Mouse (Mus musculus): ENCODE data around the gene Cln3. TPM values are rescaled to one million over a fixed set of nuclear protein-coding genes. Genes with fewer than 3 reads are reported as not detected.

Gene Cln3
- polyA plus RNA-seq, 1 experiment = 4.5 TPM

- Histone ChIP-seq H3ac (ENCODE audit: control insufficient read depth, insufficient read length, low read depth) (no peak overlapping the region), H3K36me3 (ENCODE audit: control insufficient read depth, insufficient read depth) (no peaks in the 10 kb centered on the region), H3K27me3 (ENCODE audit: control insufficient read depth, insufficient read depth, insufficient read length) (no peaks in the 10 kb centered on the region), H3K79me3 (ENCODE audit: low read depth) (peaks cover 2% of the 10 kb centered on the region), H3K4me3 (ENCODE audit: insufficient read depth, poor library complexity, severe bottlenecking) (no peak overlapping the region), H3K79me2 (ENCODE audit: control insufficient read depth, insufficient read depth) (peaks cover 15% of the 10 kb centered on the region)
- TF ChIP-seq MYOD1 (IDR thresholded peaks at IDR 0.05; ENCODE audit: control insufficient read depth, insufficient read length, low read depth) (no peak), FOSL1 (IDR thresholded peaks at IDR 0.05; ENCODE audit: insufficient read depth, low read length, poor library complexity, severe bottlenecking) (no peak), CTCF (IDR thresholded peaks at IDR 0.05; ENCODE audit: control insufficient read depth, insufficient read depth, insufficient read length) (no peak), MYOG (IDR thresholded peaks at IDR 0.05; ENCODE audit: control insufficient read depth, extremely low read depth, insufficient read length) (no peak), CEBPB (IDR thresholded peaks at IDR 0.05; ENCODE audit: low read depth) (no peak), MAX (IDR thresholded peaks at IDR 0.05) (no peak), USF1 (IDR thresholded peaks at IDR 0.05; ENCODE audit: low read depth) (no peak)
Observed at GRCm38 (mm10) chr7:126625807-126626600, 40.4 kb upstream of the Cln3 start.

- peaks cover 2% of the 10 kb centered on the region for H3K79me3 ChIP-seq (ENCODE audit: low read depth)
- H3K36me3 ChIP-seq (ENCODE audit: control insufficient read depth, insufficient read depth) = no peaks in the 10 kb centered on the region
- H3K79me2 ChIP-seq (ENCODE audit: control insufficient read depth, insufficient read depth) = peaks cover 15% of the 10 kb centered on the region
- H3K27me3 ChIP-seq (ENCODE audit: control insufficient read depth, insufficient read depth, insufficient read length) = no peaks in the 10 kb centered on the region
- TF ChIP-seq USF1 (IDR thresholded peaks at IDR 0.05; ENCODE audit: low read depth) (no peak), MYOG (IDR thresholded peaks at IDR 0.05; ENCODE audit: control insufficient read depth, extremely low read depth, insufficient read length) (no peak), CEBPB (IDR thresholded peaks at IDR 0.05; ENCODE audit: low read depth) (peak; percentile 81), CTCF (IDR thresholded peaks at IDR 0.05; ENCODE audit: control insufficient read depth, insufficient read depth, insufficient read length) (no peak), MYOD1 (IDR thresholded peaks at IDR 0.05; ENCODE audit: control insufficient read depth, insufficient read length, low read depth) (peak; percentile 67), MAX (IDR thresholded peaks at IDR 0.05) (no peak), FOSL1 (IDR thresholded peaks at IDR 0.05; ENCODE audit: insufficient read depth, low read length, poor library complexity, severe bottlenecking) (no peak)
- H3K4me3 ChIP-seq (ENCODE audit: insufficient read depth, poor library complexity, severe bottlenecking) = peak overlapping the region; percentile 36
- peak overlapping the region; percentile 65 for H3ac ChIP-seq (ENCODE audit: control insufficient read depth, insufficient read length, low read depth)
Observed at GRCm38 (mm10) chr7:126625369-126625768, 39.8 kb upstream of the Cln3 start.

DNA sequence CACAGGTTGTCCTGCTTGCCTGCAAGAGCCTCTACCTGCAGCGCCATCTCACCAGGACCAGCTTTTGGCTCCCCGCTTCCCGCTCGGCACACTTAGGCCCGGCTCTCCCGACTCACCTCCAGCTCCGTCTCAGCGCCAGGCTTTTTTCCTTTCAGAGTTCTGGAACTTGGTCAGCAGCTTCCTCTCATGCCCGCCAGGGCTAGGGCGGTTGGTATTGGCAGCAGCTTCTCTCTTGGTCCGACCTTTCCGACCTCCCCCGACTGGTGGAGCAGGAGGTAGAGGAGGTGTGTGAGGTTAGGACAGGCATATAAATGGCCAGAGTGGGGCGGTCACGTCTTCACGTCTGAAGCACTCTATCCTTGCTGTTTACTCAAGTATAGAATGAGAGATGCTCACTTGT, 39.2 kb upstream of the Cln3 start:
- Histone ChIP-seq H3K36me3 (ENCODE audit: control insufficient read depth, insufficient read depth) (no peaks in the 10 kb centered on the region), H3K79me2 (ENCODE audit: control insufficient read depth, insufficient read depth) (peaks cover 15% of the 10 kb centered on the region), H3K4me3 (ENCODE audit: insufficient read depth, poor library complexity, severe bottlenecking) (peak overlapping the region; percentile 36), H3ac (ENCODE audit: control insufficient read depth, insufficient read length, low read depth) (peak overlapping the region; percentile 65), H3K79me3 (ENCODE audit: low read depth) (peaks cover 2% of the 10 kb centered on the region), H3K27me3 (ENCODE audit: control insufficient read depth, insufficient read depth, insufficient read length) (no peaks in the 10 kb centered on the region)
- TF ChIP-seq FOSL1 (IDR thresholded peaks at IDR 0.05; ENCODE audit: insufficient read depth, low read length, poor library complexity, severe bottlenecking) (no peak), CEBPB (IDR thresholded peaks at IDR 0.05; ENCODE audit: low read depth) (no peak), MAX (IDR thresholded peaks at IDR 0.05) (no peak)

DNA sequence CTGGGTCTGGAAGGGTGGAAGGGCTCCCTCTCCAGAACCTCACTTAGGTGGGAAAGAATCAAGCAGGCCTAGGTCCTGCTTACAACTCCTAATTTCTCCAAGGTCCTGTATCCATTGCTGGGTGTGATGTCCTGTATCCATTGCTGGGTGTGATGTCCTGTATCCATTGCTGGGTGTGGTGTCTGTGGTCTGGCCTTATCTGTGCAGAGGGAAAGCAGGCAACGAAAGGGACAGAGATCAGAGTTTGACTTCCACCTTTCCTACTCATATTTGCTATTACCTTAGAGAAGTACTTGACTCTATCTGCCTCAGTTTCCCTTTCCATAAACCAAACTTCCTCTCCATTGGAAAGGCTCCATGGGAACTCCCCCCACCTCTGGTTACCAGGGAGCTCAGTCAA, 37.8 kb upstream of the Cln3 start:
- H3K36me3 ChIP-seq (ENCODE audit: control insufficient read depth, insufficient read depth) = no peaks in the 10 kb centered on the region
- H3K79me2 ChIP-seq (ENCODE audit: control insufficient read depth, insufficient read depth) = peaks cover 15% of the 10 kb centered on the region
- TF ChIP-seq CEBPB (IDR thresholded peaks at IDR 0.05; ENCODE audit: low read depth) (no peak), MYOD1 (IDR thresholded peaks at IDR 0.05; ENCODE audit: control insufficient read depth, insufficient read length, low read depth) (no peak), FOSL1 (IDR thresholded peaks at IDR 0.05; ENCODE audit: insufficient read depth, low read length, poor library complexity, severe bottlenecking) (no peak), CTCF (IDR thresholded peaks at IDR 0.05; ENCODE audit: control insufficient read depth, insufficient read depth, insufficient read length) (no peak), MYOG (IDR thresholded peaks at IDR 0.05; ENCODE audit: control insufficient read depth, extremely low read depth, insufficient read length) (no peak), MAX (IDR thresholded peaks at IDR 0.05) (no peak), USF1 (IDR thresholded peaks at IDR 0.05; ENCODE audit: low read depth) (no peak)
- peaks cover 2% of the 10 kb centered on the region for H3K79me3 ChIP-seq (ENCODE audit: low read depth)
- no peak overlapping the region for H3K4me3 ChIP-seq (ENCODE audit: insufficient read depth, poor library complexity, severe bottlenecking)
- H3ac ChIP-seq (ENCODE audit: control insufficient read depth, insufficient read length, low read depth) = no peak overlapping the region
- no peaks in the 10 kb centered on the region for H3K27me3 ChIP-seq (ENCODE audit: control insufficient read depth, insufficient read depth, insufficient read length)

- H3K36me3 ChIP-seq (ENCODE audit: control insufficient read depth, insufficient read depth) = no peaks in the 10 kb centered on the region
- no peak overlapping the region for H3ac ChIP-seq (ENCODE audit: control insufficient read depth, insufficient read length, low read depth)
- no peak overlapping the region for H3K4me3 ChIP-seq (ENCODE audit: insufficient read depth, poor library complexity, severe bottlenecking)
- H3K27me3 ChIP-seq (ENCODE audit: control insufficient read depth, insufficient read depth, insufficient read length) = no peaks in the 10 kb centered on the region
- H3K79me2 ChIP-seq (ENCODE audit: control insufficient read depth, insufficient read depth) = peaks cover 15% of the 10 kb centered on the region
- H3K79me3 ChIP-seq (ENCODE audit: low read depth) = peaks cover 2% of the 10 kb centered on the region
- no peak for TF ChIP-seq MYOD1 (IDR thresholded peaks at IDR 0.05; ENCODE audit: control insufficient read depth, insufficient read length, low read depth)
- TF ChIP-seq MYOG (IDR thresholded peaks at IDR 0.05; ENCODE audit: control insufficient read depth, extremely low read depth, insufficient read length) = no peak
- no peak for TF ChIP-seq FOSL1 (IDR thresholded peaks at IDR 0.05; ENCODE audit: insufficient read depth, low read length, poor library complexity, severe bottlenecking)
- no peak for TF ChIP-seq CTCF (IDR thresholded peaks at IDR 0.05; ENCODE audit: control insufficient read depth, insufficient read depth, insufficient read length)
- no peak for TF ChIP-seq MAX (IDR thresholded peaks at IDR 0.05)
- no peak for TF ChIP-seq CEBPB (IDR thresholded peaks at IDR 0.05; ENCODE audit: low read depth)
- no peak for TF ChIP-seq USF1 (IDR thresholded peaks at IDR 0.05; ENCODE audit: low read depth)
Observed at GRCm38 (mm10) chr7:126621452-126622359, 36.1 kb upstream of the Cln3 start.

Measured in C2C12 (cell line).